Mouse (Mus musculus): ENCODE data around the gene Nbea.

- TF ChIP-seq CTCF (conservative IDR thresholded peaks at IDR 0.05; ENCODE audit: low read length): no peak
- TF ChIP-seq POU5F1 (IDR thresholded peaks at IDR 0.05; ENCODE audit: borderline replicate concordance, low read length): no peak
These were observed 389.5 kb downstream of the Nbea start for GRCm38 (mm10) chr3:55793842-55794575.

All from E14TG2a.4 (cell line).